Mouse (Mus musculus): Measurements from ENCODE around the gene Sys1. TPM values are rescaled to one million over a fixed set of nuclear protein-coding genes. Genes with fewer than 3 reads are reported as not detected.

Sys1 gene
- total RNA-seq, 2 experiments from 2014 or later: 18.1 to 35.3 TPM

GRCm38 (mm10) chr2:164494126-164494525 is 37.4 kb downstream of the Sys1 start:
- ATAC-seq (replicated peaks; ENCODE audit: poor library complexity, severe bottlenecking): no peak

- peak; percentile 58 for ATAC-seq (replicated peaks; ENCODE audit: poor library complexity, severe bottlenecking)
These were observed 39.6 kb downstream of the Sys1 start for GRCm38 (mm10) chr2:164496331-164496730.

- ATAC-seq (replicated peaks; ENCODE audit: poor library complexity, severe bottlenecking): peak; percentile 95
These were observed 40.3 kb downstream of the Sys1 start, which contains the start of gene Pigt for GRCm38 (mm10) chr2:164496847-164497690. Pigt (plus strand) TSS chr2:164497520.

GRCm38 (mm10) chr2:164497691-164498268 is 41.0 kb downstream of the Sys1 start:
- ATAC-seq (replicated peaks; ENCODE audit: poor library complexity, severe bottlenecking): peak; percentile 14

GRCm38 (mm10) chr2:164499317-164499716 is 42.6 kb downstream of the Sys1 start:
- ATAC-seq (replicated peaks; ENCODE audit: poor library complexity, severe bottlenecking): no peak

GRCm38 (mm10) chr2:164500511-164500910 is 43.7 kb downstream of the Sys1 start:
- no peak for ATAC-seq (replicated peaks; ENCODE audit: poor library complexity, severe bottlenecking)

GRCm38 (mm10) chr2:164504919-164505318 is 48.2 kb downstream of the Sys1 start:
- no peak for ATAC-seq (replicated peaks; ENCODE audit: poor library complexity, severe bottlenecking)

- no peak for ATAC-seq (replicated peaks; ENCODE audit: poor library complexity, severe bottlenecking)
These were observed 49.0 kb downstream of the Sys1 start for GRCm38 (mm10) chr2:164505619-164506347.

- ATAC-seq (replicated peaks; ENCODE audit: poor library complexity, severe bottlenecking): no peak
These were observed 51.0 kb downstream of the Sys1 start for GRCm38 (mm10) chr2:164507811-164508210.

GRCm38 (mm10) chr2:164510621-164511190 is 53.9 kb downstream of the Sys1 start:
- ATAC-seq (replicated peaks; ENCODE audit: poor library complexity, severe bottlenecking): no peak

GRCm38 (mm10) chr2:164512121-164512909 is 55.6 kb downstream of the Sys1 start:
- ATAC-seq (replicated peaks; ENCODE audit: poor library complexity, severe bottlenecking): no peak

- ATAC-seq (replicated peaks; ENCODE audit: poor library complexity, severe bottlenecking): no peak
These were observed 56.6 kb downstream of the Sys1 start for GRCm38 (mm10) chr2:164513389-164513788.

- no peak for ATAC-seq (replicated peaks; ENCODE audit: poor library complexity, severe bottlenecking)
These were observed 58.2 kb downstream of the Sys1 start for GRCm38 (mm10) chr2:164514916-164515315.

GRCm38 (mm10) chr2:164515897-164516296 is 59.1 kb downstream of the Sys1 start:
- ATAC-seq (replicated peaks; ENCODE audit: poor library complexity, severe bottlenecking): no peak

GRCm38 (mm10) chr2:164516592-164516991 is 59.8 kb downstream of the Sys1 start:
- no peak for ATAC-seq (replicated peaks; ENCODE audit: poor library complexity, severe bottlenecking)

- ATAC-seq (replicated peaks; ENCODE audit: poor library complexity, severe bottlenecking): peak; percentile 21; the same call in 1 of the 2 replicates
These were observed 60.9 kb downstream of the Sys1 start for GRCm38 (mm10) chr2:164517485-164518221.

GRCm38 (mm10) chr2:164518266-164519170 is 61.8 kb downstream of the Sys1 start:
- no peak for ATAC-seq (replicated peaks; ENCODE audit: poor library complexity, severe bottlenecking)

- no peak for ATAC-seq (replicated peaks; ENCODE audit: poor library complexity, severe bottlenecking)
These were observed 62.4 kb downstream of the Sys1 start for GRCm38 (mm10) chr2:164519171-164519526.
